Mouse (Mus musculus) ES-E14 (cell line): ENCODE data around the gene Selplg.

Experiments used
- HCFC1 ChIP-seq: IDR thresholded peaks from 2 replicates; pipeline ENCODE4 v1.6.1; 2012; ENCODE audit warnings: low read length, inconsistent platforms, borderline replicate concordance; ENCODE audit not compliant: insufficient read depth
- ZC3H11A ChIP-seq: IDR thresholded peaks from 2 replicates; pipeline ENCODE4 v1.6.1; 2012; ENCODE audit warnings: low read depth, mild to moderate bottlenecking, inconsistent platforms, low read length, borderline replicate concordance

GRCm38 (mm10) chr5:113862418-113862817, 30.0 kb upstream of the Selplg start:
- TF ChIP-seq ZC3H11A (no peak), HCFC1 (no peak)
